Mouse (Mus musculus) olfactory bulb, adult 2 months (tissue): Measurements from ENCODE around the gene Zfp385c.

ENCODE experiments used
- CTCF ChIP-seq: fragments of 200-500 bp; IDR thresholded peaks from 2 replicates; pipeline ENCODE4 v1.5.1; 2012; ENCODE audit warnings: low read depth, mild to moderate bottlenecking, low read length, moderate library complexity; ENCODE audit not compliant: insufficient read depth
- POLR2A ChIP-seq: fragments of 200-500 bp; IDR thresholded peaks from 2 replicates; pipeline ENCODE4 v1.6.1; 2012; ENCODE audit warnings: mild to moderate bottlenecking, low read depth, low read length, moderate library complexity; ENCODE audit not compliant: insufficient read depth

GRCm38 (mm10) chr11:100721254-100721653, 29.0 kb upstream of the Zfp385c start:
- TF ChIP-seq POLR2A: no peak
- no peak for TF ChIP-seq CTCF
